Comparison of ENCODE assay signal across 9 mouse cellular contexts in the genomic region with DNA sequence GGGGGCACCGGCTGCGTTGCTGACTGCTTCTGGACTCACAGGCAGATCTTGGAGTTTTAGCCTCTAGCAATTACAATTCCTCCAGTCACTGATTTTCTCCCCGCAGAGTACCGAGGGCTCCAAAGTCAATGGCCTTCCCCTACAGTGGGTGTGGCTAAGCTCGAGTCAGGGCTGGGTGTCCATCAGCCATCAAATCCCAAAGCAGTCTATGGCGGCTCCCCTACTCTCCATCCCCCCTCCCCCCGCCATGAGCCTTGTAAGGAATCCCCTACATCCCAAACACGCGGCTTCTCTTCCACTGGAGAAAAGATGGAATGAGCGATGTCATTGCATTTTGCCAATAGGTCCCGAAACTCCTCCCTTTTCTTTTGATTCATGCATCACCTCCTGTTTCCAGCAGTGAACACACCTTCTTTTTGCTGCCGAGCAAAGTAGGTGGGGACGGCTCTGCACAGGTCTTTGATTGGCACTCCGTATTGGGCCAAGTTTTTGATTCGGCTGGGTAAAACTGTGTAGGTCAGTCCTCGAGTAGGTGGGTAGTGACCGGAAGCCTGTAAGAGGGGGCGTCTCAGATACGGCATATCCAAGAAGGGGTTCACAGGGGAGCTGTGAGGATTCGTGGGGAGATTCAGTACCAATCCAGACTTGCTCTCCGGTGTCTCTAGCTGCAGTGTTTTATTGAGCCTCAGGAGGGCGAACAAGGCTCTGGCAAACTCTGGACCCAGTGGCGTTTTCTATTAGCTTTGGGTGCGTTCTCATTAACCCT. TPM values are rescaled to one million over a fixed set of nuclear protein-coding genes. Genes with fewer than 3 reads are reported as not detected.
DNase-seq lines count a peak whose midpoint lies in the region; ATAC-seq and TF ChIP-seq lines count a peak whose summit lies in the region.
"Had no signal": no experiment of that assay in that cellular context is flagged by ENCODE, and none has a peak within 500 bp of the region (broad histone marks: within the 10 kb centered on the region; RNA-seq: fewer than 3 reads in every experiment).

No protein-coding gene starts in this region.

- no peak for TF ChIP-seq EP300 in liver, embryonic 14.5 days (IDR thresholded peaks at IDR 0.05; ENCODE audit: low read depth)

- peak overlapping the region; percentile 53 for H3K9ac ChIP-seq in hindbrain, embryonic 13.5 days
- H3K9ac ChIP-seq in liver, embryonic 14.5 days (replicated peaks) = no peak overlapping the region

- TF ChIP-seq POLR2A in olfactory bulb, adult 2 months (IDR thresholded peaks at IDR 0.05; ENCODE audit: insufficient read depth, low read depth, low read length) = no peak

- H3K4me1 ChIP-seq in hindbrain, embryonic 13.5 days (replicated peaks) = peaks cover 6% of the 10 kb centered on the region
- H3K4me1 ChIP-seq in liver, embryonic 14.5 days (replicated peaks; ENCODE audit: control insufficient read depth in 2 of 2, insufficient read depth in 2 of 2, low read length in 1 of 2) = peaks cover 0 to 8% of the 10 kb centered on the region in 2 experiments; a peak in 2 of 4 replicates
- H3K4me1 ChIP-seq in olfactory bulb, adult 2 months (ENCODE audit: control insufficient read depth, insufficient read depth, low read length) = peaks cover 8% of the 10 kb centered on the region

- H3K9me3 ChIP-seq in hindbrain, embryonic 13.5 days = no peaks in the 10 kb centered on the region
- no peaks in the 10 kb centered on the region for H3K9me3 ChIP-seq in liver, embryonic 14.5 days (ENCODE audit: control insufficient read depth, low read length)

- peak; percentile 46; the same call in 1 of the 2 replicates for ATAC-seq in hindbrain, embryonic 13.5 days (ENCODE audit: low FRiP score)
- ATAC-seq in liver, embryonic 14.5 days (ENCODE audit: insufficient read depth) = no peak

- WGBS in hindbrain, embryonic 13.5 days = 9% methylated on average over 24 of the region's 24 CpGs
- 11% methylated on average over 24 of the region's 24 CpGs for WGBS in liver, embryonic 14.5 days (ENCODE audit: insufficient replicate concordance)
- WGBS in olfactory bulb, adult 2 months = 8% methylated on average over 24 of the region's 24 CpGs

- H3K4me2 ChIP-seq in hindbrain, embryonic 13.5 days = peak overlapping the region; percentile 60
- H3K4me2 ChIP-seq in liver, embryonic 14.5 days (ENCODE audit: low read depth) = peak overlapping the region; percentile 13; the same call in 1 of the 2 replicates

- H3K27me3 ChIP-seq in hindbrain, embryonic 13.5 days = peaks cover 16% of the 10 kb centered on the region; the same call in 1 of the 2 replicates
- H3K27me3 ChIP-seq in liver, embryonic 14.5 days (ENCODE audit: control insufficient read depth, insufficient read depth, low read length) = no peaks in the 10 kb centered on the region

- no peak overlapping the region for H3K27ac ChIP-seq in hindbrain, embryonic 13.5 days
- H3K27ac ChIP-seq in liver, embryonic 14.5 days = no peak overlapping the region
- H3K27ac ChIP-seq in olfactory bulb, adult 2 months (ENCODE audit: insufficient read depth, low read depth, low read length) = no peak overlapping the region

- TF ChIP-seq CTCF in liver, embryonic 14.5 days (IDR thresholded peaks at IDR 0.05; ENCODE audit: low read depth) = no peak
- no peak for TF ChIP-seq CTCF in olfactory bulb, adult 2 months (IDR thresholded peaks at IDR 0.05; ENCODE audit: insufficient read depth, low read depth, low read length)

- peak; percentile 56 for DNase-seq in adrenal gland, postnatal 10 days
- DNase-seq in adrenal gland, postnatal 25 days = no peak
- peak; percentile 27 for DNase-seq in 3T3-L1 (ENCODE audit: low read depth, low spot score)
- peak; percentile 49 for DNase-seq in embryo, embryonic 10.5 days (ENCODE audit: low spot score)
- no peak for DNase-seq in liver, embryonic 14.5 days (ENCODE audit: low read depth in 3 of 3, low spot score in 3 of 3)
- DNase-seq in cerebellum, adult 11-12 months = no peak

- peak overlapping the region; percentile 39 for H3K4me3 ChIP-seq in hindbrain, embryonic 13.5 days
- H3K4me3 ChIP-seq in liver, embryonic 14.5 days (ENCODE audit: insufficient read depth in 1 of 2, low read depth in 2 of 2, low read length in 2 of 2) = no peak overlapping the region
- H3K4me3 ChIP-seq in olfactory bulb, adult 2 months (ENCODE audit: insufficient read depth, low read depth, low read length) = peak overlapping the region; percentile 16

- no peaks in the 10 kb centered on the region for H3K36me3 ChIP-seq in hindbrain, embryonic 13.5 days
- no peaks in the 10 kb centered on the region for H3K36me3 ChIP-seq in liver, embryonic 14.5 days (replicated peaks; ENCODE audit: control insufficient read depth, insufficient read depth, low read depth)

RNA-seq across cellular contexts. Expression of a gene that starts 4.6 kb away (rescaled TPM):
- under 1 TPM; 0.82 to 0.84 TPM for total RNA-seq in adrenal gland, postnatal 10 days (2021)
- 1.1 TPM in 1 of 2 replicates, not detected in the other for total RNA-seq in adrenal gland, postnatal 25 days (2021)
- polyA plus RNA-seq in hindbrain, embryonic 13.5 days (2015; fragmentation: Nextera tagmentation; extraction: Ambion mirVana) = 0.23 and 0.40 TPM in 2 replicates
- polyA plus RNA-seq in liver, embryonic 14.5 days (2012; rRNA removed) = 0.03 and 0.08 TPM in 2 replicates
- not detected in 2 replicates for polyA plus RNA-seq in liver, embryonic 14.5 days (2014; fragmentation: Nextera tagmentation; extraction: Ambion mirVana)
- polyA plus RNA-seq in olfactory bulb, adult 2 months (2012; ENCODE audit: insufficient read depth, insufficient read length, low replicate concordance, missing spikeins) = not detected in 2 replicates
- polyA plus RNA-seq: C2C12 had no signal

RNA-seq across cellular contexts. Expression of a gene that starts 11.0 kb away (rescaled TPM):
- total RNA-seq in adrenal gland, postnatal 10 days (2021) = not detected
- total RNA-seq in adrenal gland, postnatal 25 days (2021) = not detected in 2 replicates
- polyA plus RNA-seq in hindbrain, embryonic 13.5 days (2015; fragmentation: Nextera tagmentation; extraction: Ambion mirVana) = not detected in 2 replicates
- not detected in 2 replicates for polyA plus RNA-seq in liver, embryonic 14.5 days (2012; rRNA removed)
- polyA plus RNA-seq in liver, embryonic 14.5 days (2014; fragmentation: Nextera tagmentation; extraction: Ambion mirVana) = not detected in 2 replicates
- polyA plus RNA-seq in olfactory bulb, adult 2 months (2012; ENCODE audit: insufficient read depth, insufficient read length, low replicate concordance, missing spikeins) = not detected in 2 replicates
- polyA plus RNA-seq: C2C12 had no signal

RNA-seq across cellular contexts. Expression of a gene that starts 33.4 kb away (rescaled TPM):
- total RNA-seq in adrenal gland, postnatal 10 days (2021) = not detected
- total RNA-seq in adrenal gland, postnatal 25 days (2021) = not detected in 2 replicates
- polyA plus RNA-seq in hindbrain, embryonic 13.5 days (2015; fragmentation: Nextera tagmentation; extraction: Ambion mirVana) = not detected in 2 replicates
- polyA plus RNA-seq in liver, embryonic 14.5 days (2012; rRNA removed) = not detected in 2 replicates
- not detected in 2 replicates for polyA plus RNA-seq in liver, embryonic 14.5 days (2014; fragmentation: Nextera tagmentation; extraction: Ambion mirVana)
- not detected in 2 replicates for polyA plus RNA-seq in olfactory bulb, adult 2 months (2012; ENCODE audit: insufficient read depth, insufficient read length, low replicate concordance, missing spikeins)
- polyA plus RNA-seq: C2C12 had no signal

RNA-seq across cellular contexts. Expression of a gene that starts 44.7 kb away (rescaled TPM):
- 1 to 10 TPM in 1 of 2 experiments, under 1 TPM in 1; 0.45 to 1.8 TPM for total RNA-seq in adrenal gland, postnatal 10 days (2021)
- not detected in 2 replicates for total RNA-seq in adrenal gland, postnatal 25 days (2021)
- not detected in 2 replicates for polyA plus RNA-seq in hindbrain, embryonic 13.5 days (2015; fragmentation: Nextera tagmentation; extraction: Ambion mirVana)
- polyA plus RNA-seq in liver, embryonic 14.5 days (2012; rRNA removed) = 0.60 and 0.65 TPM in 2 replicates
- 0.15 and 0.18 TPM in 2 replicates for polyA plus RNA-seq in liver, embryonic 14.5 days (2014; fragmentation: Nextera tagmentation; extraction: Ambion mirVana)
- polyA plus RNA-seq in olfactory bulb, adult 2 months (2012; ENCODE audit: insufficient read depth, insufficient read length, low replicate concordance, missing spikeins) = not detected in 2 replicates
- polyA plus RNA-seq: C2C12 had no signal

RNA-seq across cellular contexts. Expression of a gene that starts 48.5 kb away (rescaled TPM):
- 10 to 100 TPM; 29.4 to 34.9 TPM for total RNA-seq in adrenal gland, postnatal 10 days (2021)
- total RNA-seq in adrenal gland, postnatal 25 days (2021) = 16.5 and 19.4 TPM in 2 replicates
- polyA plus RNA-seq in hindbrain, embryonic 13.5 days (2015; fragmentation: Nextera tagmentation; extraction: Ambion mirVana) = 3.5 and 3.8 TPM in 2 replicates
- 0.42 and 0.75 TPM in 2 replicates for polyA plus RNA-seq in liver, embryonic 14.5 days (2012; rRNA removed)
- polyA plus RNA-seq in liver, embryonic 14.5 days (2014; fragmentation: Nextera tagmentation; extraction: Ambion mirVana) = 0.27 and 0.40 TPM in 2 replicates
- not detected in 2 replicates for polyA plus RNA-seq in olfactory bulb, adult 2 months (2012; ENCODE audit: insufficient read depth, insufficient read length, low replicate concordance, missing spikeins)

Comparison
In these comparisons a context has a peak if more than half of its experiments do, and no peak if none do; other contexts are left out.
1. DNase-seq: peak in adrenal gland, postnatal 10 days (single experiment), 3T3-L1 (single experiment) and embryo, embryonic 10.5 days (single experiment); none in adrenal gland, postnatal 25 days (single experiment), liver, embryonic 14.5 days (0 of 3) and cerebellum, adult 11-12 months (single experiment).
2. H3K4me3 ChIP-seq: peak in hindbrain, embryonic 13.5 days (single experiment) and olfactory bulb, adult 2 months (single experiment); none in liver, embryonic 14.5 days (0 of 2).